23 mouse cellular contexts compared by ENCODE assay signal in the genomic region with DNA sequence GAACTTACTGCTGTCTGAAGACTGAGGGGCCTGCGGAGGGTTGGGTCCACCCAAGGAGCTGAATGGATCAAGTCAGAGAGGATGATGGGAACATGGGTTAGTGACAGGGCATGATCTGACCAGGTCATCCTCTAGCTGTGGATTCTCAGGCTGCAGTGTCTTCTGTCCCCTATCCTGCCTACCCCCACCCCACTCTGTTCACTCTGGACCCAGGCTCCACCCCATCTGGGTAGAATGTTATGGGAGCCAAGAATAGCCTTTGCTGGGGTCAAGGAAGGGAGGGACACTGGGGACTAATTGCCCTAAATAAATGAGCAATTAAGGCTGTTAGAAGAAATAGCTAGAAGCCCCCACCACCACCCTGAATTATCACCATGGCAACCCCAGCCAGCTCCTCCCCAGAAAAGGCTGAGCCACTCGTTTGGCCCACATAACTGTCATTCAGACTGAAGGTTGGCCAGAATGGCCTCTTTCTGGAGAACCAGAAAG. TPM values are rescaled to one million over a fixed set of nuclear protein-coding genes. Genes with fewer than 3 reads are reported as not detected.
A peak's percentile ranks its signal among the peaks of the same experiment; 100 is the strongest.
DNase-seq lines count a peak whose midpoint lies in the region; ATAC-seq lines count a peak whose summit lies in the region.
"Had no signal": no experiment of that assay in that cellular context is flagged by ENCODE, and none has a peak within 500 bp of the region (broad histone marks: within the 10 kb centered on the region; RNA-seq: fewer than 3 reads in every experiment).

No protein-coding gene starts in this region.

- peak overlapping the region; percentile 78 for H3K27ac ChIP-seq in forebrain, embryonic 10.5 days
- H3K27ac ChIP-seq in forebrain, embryonic 12.5 days = no peak overlapping the region
- peak overlapping the region; percentile 32; the same call in 1 of the 2 replicates for H3K27ac ChIP-seq in intestine, embryonic 15.5 days
- H3K27ac ChIP-seq in intestine, embryonic 16.5 days (ENCODE audit: low read length) = no peak overlapping the region
- H3K27ac ChIP-seq in midbrain, embryonic 10.5 days (replicated peaks) = peak overlapping the region; percentile 69
- no peak overlapping the region for H3K27ac ChIP-seq in midbrain, embryonic 14.5 days (replicated peaks; ENCODE audit: low read depth, low read length)
- 0 out of 2 replicates have a peak overlapping the region, but pooled peaks have one; percentile 12 for H3K27ac ChIP-seq in stomach, embryonic 16.5 days (ENCODE audit: low read length)
- H3K27ac ChIP-seq: heart, embryonic 13.5 days; hindbrain, embryonic 15.5 days; lung, embryonic 15.5 days; macrophage had no signal

- WGBS in forebrain, embryonic 10.5 days = 57% methylated on average over 2 of the region's 2 CpGs
- 52% methylated on average over 2 of the region's 2 CpGs for WGBS in forebrain, embryonic 12.5 days
- 69% methylated on average over 2 of the region's 2 CpGs for WGBS in intestine, embryonic 15.5 days
- WGBS in intestine, embryonic 16.5 days = 73% methylated on average over 2 of the region's 2 CpGs
- 69% methylated on average over 2 of the region's 2 CpGs for WGBS in midbrain, embryonic 10.5 days
- WGBS in midbrain, embryonic 14.5 days = 71% methylated on average over 2 of the region's 2 CpGs
- WGBS in stomach, embryonic 16.5 days = 70% methylated on average over 2 of the region's 2 CpGs

- no peaks in the 10 kb centered on the region for H3K36me3 ChIP-seq in forebrain, embryonic 10.5 days (replicated peaks)
- no peaks in the 10 kb centered on the region for H3K36me3 ChIP-seq in forebrain, embryonic 12.5 days (replicated peaks)
- no peaks in the 10 kb centered on the region for H3K36me3 ChIP-seq in intestine, embryonic 15.5 days
- H3K36me3 ChIP-seq in intestine, embryonic 16.5 days (ENCODE audit: control insufficient read depth, insufficient read depth, low read length) = no peaks in the 10 kb centered on the region
- H3K36me3 ChIP-seq in midbrain, embryonic 10.5 days = no peaks in the 10 kb centered on the region
- H3K36me3 ChIP-seq in midbrain, embryonic 14.5 days (ENCODE audit: control insufficient read depth, insufficient read depth, low read length) = no peaks in the 10 kb centered on the region
- no peaks in the 10 kb centered on the region for H3K36me3 ChIP-seq in stomach, embryonic 16.5 days (ENCODE audit: control insufficient read depth, insufficient read depth, low read length)
- H3K36me3 ChIP-seq: heart, embryonic 13.5 days; hindbrain, embryonic 15.5 days; lung, embryonic 15.5 days had no signal

- no peak overlapping the region for H3K9ac ChIP-seq in forebrain, embryonic 12.5 days
- H3K9ac ChIP-seq in intestine, embryonic 15.5 days = no peak overlapping the region
- H3K9ac ChIP-seq in intestine, embryonic 16.5 days (ENCODE audit: low read depth, low read length) = no peak overlapping the region
- H3K9ac ChIP-seq in midbrain, embryonic 14.5 days (replicated peaks; ENCODE audit: low read length) = no peak overlapping the region
- no peak overlapping the region for H3K9ac ChIP-seq in stomach, embryonic 16.5 days (ENCODE audit: low read length)
- H3K9ac ChIP-seq: forebrain, postnatal 0 days; heart, embryonic 13.5 days; hindbrain, embryonic 15.5 days; lung, embryonic 15.5 days had no signal

- no peak for ATAC-seq in forebrain, embryonic 12.5 days (ENCODE audit: low FRiP score)
- ATAC-seq in intestine, embryonic 15.5 days = 0 out of 2 replicates have a peak, but pooled peaks have one; percentile 27
- no peak for ATAC-seq in intestine, embryonic 16.5 days
- ATAC-seq in midbrain, embryonic 14.5 days (ENCODE audit: low FRiP score, low TSS enrichment) = no peak
- no peak for ATAC-seq in stomach, embryonic 16.5 days (ENCODE audit: insufficient read depth, low FRiP score)
- ATAC-seq: forebrain, postnatal 0 days had no signal

- DNase-seq in forebrain, embryonic 10.5 days (ENCODE audit: extremely low spot score, low spot score) = no peak
- DNase-seq in midbrain, embryonic 10.5 days (ENCODE audit: low spot score) = no peak
- DNase-seq in midbrain, embryonic 14.5 days = no peak
- DNase-seq in lung, adult 18-20 months = no peak
- DNase-seq: adrenal gland, adult 2 months; cerebellum, postnatal 10 days; forebrain, postnatal 0 days; kidney, adult 2 months; layer of hippocampus, postnatal 36 days; liver; right cerebral cortex, adult 18-20 months; thymus, adult 18-20 months; thymus, postnatal 4 days had no signal

- H3K27me3 ChIP-seq in forebrain, embryonic 10.5 days (ENCODE audit: poor library complexity, severe bottlenecking) = peaks cover 49% of the 10 kb centered on the region
- H3K27me3 ChIP-seq in forebrain, embryonic 12.5 days = peaks cover 17% of the 10 kb centered on the region; the same call in 1 of the 2 replicates
- no peaks in the 10 kb centered on the region for H3K27me3 ChIP-seq in intestine, embryonic 15.5 days (replicated peaks)
- no peaks in the 10 kb centered on the region for H3K27me3 ChIP-seq in intestine, embryonic 16.5 days (replicated peaks; ENCODE audit: control insufficient read depth, insufficient read depth, low read length)
- H3K27me3 ChIP-seq in midbrain, embryonic 10.5 days (ENCODE audit: low read depth, poor library complexity, severe bottlenecking) = peaks cover 32% of the 10 kb centered on the region
- H3K27me3 ChIP-seq in midbrain, embryonic 14.5 days (ENCODE audit: control insufficient read depth, insufficient read depth, low read length) = no peaks in the 10 kb centered on the region
- H3K27me3 ChIP-seq in stomach, embryonic 16.5 days (ENCODE audit: control insufficient read depth, insufficient read depth, low read length) = no peaks in the 10 kb centered on the region
- H3K27me3 ChIP-seq: hindbrain, embryonic 15.5 days had no signal

- H3K9me3 ChIP-seq in forebrain, embryonic 10.5 days = no peaks in the 10 kb centered on the region
- no peaks in the 10 kb centered on the region for H3K9me3 ChIP-seq in forebrain, embryonic 12.5 days
- H3K9me3 ChIP-seq in intestine, embryonic 15.5 days = no peaks in the 10 kb centered on the region
- no peaks in the 10 kb centered on the region for H3K9me3 ChIP-seq in intestine, embryonic 16.5 days (ENCODE audit: control insufficient read depth, low read length)
- H3K9me3 ChIP-seq in midbrain, embryonic 10.5 days (replicated peaks) = no peaks in the 10 kb centered on the region
- no peaks in the 10 kb centered on the region for H3K9me3 ChIP-seq in midbrain, embryonic 14.5 days (ENCODE audit: control insufficient read depth, low read length)
- no peaks in the 10 kb centered on the region for H3K9me3 ChIP-seq in stomach, embryonic 16.5 days (replicated peaks; ENCODE audit: control insufficient read depth, low read length)
- H3K9me3 ChIP-seq: hindbrain, embryonic 15.5 days; lung, embryonic 15.5 days had no signal

- H3K4me2 ChIP-seq in forebrain, embryonic 12.5 days = no peak overlapping the region
- H3K4me2 ChIP-seq in intestine, embryonic 15.5 days (replicated peaks) = no peak overlapping the region
- H3K4me2 ChIP-seq in intestine, embryonic 16.5 days (ENCODE audit: low read depth, low read length) = no peak overlapping the region
- no peak overlapping the region for H3K4me2 ChIP-seq in midbrain, embryonic 14.5 days (ENCODE audit: low read length)
- H3K4me2 ChIP-seq in stomach, embryonic 16.5 days (ENCODE audit: low read depth, low read length) = no peak overlapping the region
- H3K4me2 ChIP-seq: heart, embryonic 13.5 days; hindbrain, embryonic 15.5 days; lung, embryonic 15.5 days; midbrain, embryonic 11.5 days had no signal

- no peak overlapping the region for H3K4me3 ChIP-seq in forebrain, embryonic 10.5 days
- H3K4me3 ChIP-seq in forebrain, embryonic 12.5 days (replicated peaks) = no peak overlapping the region
- H3K4me3 ChIP-seq in intestine, embryonic 15.5 days (replicated peaks) = no peak overlapping the region
- H3K4me3 ChIP-seq in intestine, embryonic 16.5 days (ENCODE audit: low read length) = no peak overlapping the region
- no peak overlapping the region for H3K4me3 ChIP-seq in midbrain, embryonic 10.5 days
- no peak overlapping the region for H3K4me3 ChIP-seq in midbrain, embryonic 14.5 days (replicated peaks; ENCODE audit: low read depth, low read length)
- no peak overlapping the region for H3K4me3 ChIP-seq in stomach, embryonic 16.5 days (replicated peaks; ENCODE audit: low read length)
- H3K4me3 ChIP-seq: heart, embryonic 13.5 days; hindbrain, embryonic 15.5 days; layer of hippocampus, adult 2 months; lung, embryonic 15.5 days had no signal

- peaks cover 51% of the 10 kb centered on the region for H3K4me1 ChIP-seq in forebrain, embryonic 10.5 days
- peaks cover 22% of the 10 kb centered on the region; the same call in 1 of the 2 replicates for H3K4me1 ChIP-seq in forebrain, embryonic 12.5 days
- peaks cover 18% of the 10 kb centered on the region for H3K4me1 ChIP-seq in intestine, embryonic 15.5 days (replicated peaks)
- H3K4me1 ChIP-seq in intestine, embryonic 16.5 days (ENCODE audit: control insufficient read depth, insufficient read depth, low read length) = peaks cover 7% of the 10 kb centered on the region; the same call in 1 of the 2 replicates
- peaks cover 42% of the 10 kb centered on the region for H3K4me1 ChIP-seq in midbrain, embryonic 10.5 days
- H3K4me1 ChIP-seq in midbrain, embryonic 14.5 days (ENCODE audit: control insufficient read depth, insufficient read depth, low read length) = no peaks in the 10 kb centered on the region
- peaks cover 14% of the 10 kb centered on the region for H3K4me1 ChIP-seq in stomach, embryonic 16.5 days (ENCODE audit: control insufficient read depth, insufficient read depth, low read length)

RNA-seq across cellular contexts. Expression of a gene that starts 33.2 kb away (rescaled TPM):
- 273 and 276 TPM in 2 replicates for polyA plus RNA-seq in forebrain, embryonic 10.5 days (2016; fragmentation: Nextera tagmentation; extraction: Ambion mirVana)
- 169 and 182 TPM in 2 replicates for polyA plus RNA-seq in forebrain, embryonic 12.5 days (2016; fragmentation: Nextera tagmentation; extraction: Ambion mirVana)
- 305 and 328 TPM in 2 replicates for polyA plus RNA-seq in intestine, embryonic 15.5 days (2015; fragmentation: Nextera tagmentation; extraction: Ambion mirVana)
- 309 and 324 TPM in 2 replicates for polyA plus RNA-seq in intestine, embryonic 16.5 days (2015; fragmentation: Nextera tagmentation; extraction: Ambion mirVana)
- polyA plus RNA-seq in midbrain, embryonic 10.5 days (2016; fragmentation: Nextera tagmentation; extraction: Ambion mirVana) = 227 and 251 TPM in 2 replicates
- polyA plus RNA-seq in midbrain, embryonic 14.5 days (2014; fragmentation: Nextera tagmentation; extraction: Ambion mirVana) = 183 and 207 TPM in 2 replicates
- 209 and 221 TPM in 2 replicates for polyA plus RNA-seq in stomach, embryonic 16.5 days (2015; fragmentation: Nextera tagmentation; extraction: Ambion mirVana)

RNA-seq across cellular contexts. Expression of a gene that starts 46.0 kb away (rescaled TPM):
- polyA plus RNA-seq in forebrain, embryonic 10.5 days (2016; fragmentation: Nextera tagmentation; extraction: Ambion mirVana) = 12.3 and 14.6 TPM in 2 replicates
- 10.5 and 10.9 TPM in 2 replicates for polyA plus RNA-seq in forebrain, embryonic 12.5 days (2016; fragmentation: Nextera tagmentation; extraction: Ambion mirVana)
- polyA plus RNA-seq in intestine, embryonic 15.5 days (2015; fragmentation: Nextera tagmentation; extraction: Ambion mirVana) = 14.5 and 15.8 TPM in 2 replicates
- 15.5 and 15.8 TPM in 2 replicates for polyA plus RNA-seq in intestine, embryonic 16.5 days (2015; fragmentation: Nextera tagmentation; extraction: Ambion mirVana)
- polyA plus RNA-seq in midbrain, embryonic 10.5 days (2016; fragmentation: Nextera tagmentation; extraction: Ambion mirVana) = 17.9 and 22.5 TPM in 2 replicates
- polyA plus RNA-seq in midbrain, embryonic 14.5 days (2014; fragmentation: Nextera tagmentation; extraction: Ambion mirVana) = 8.4 and 13.7 TPM in 2 replicates
- polyA plus RNA-seq in stomach, embryonic 16.5 days (2015; fragmentation: Nextera tagmentation; extraction: Ambion mirVana) = 13.2 and 15.0 TPM in 2 replicates

Comparison
In these comparisons a context has a peak if more than half of its experiments do, and no peak if none do; other contexts are left out.
1. H3K27ac ChIP-seq: peak in forebrain, embryonic 10.5 days (single experiment), intestine, embryonic 15.5 days (single experiment), midbrain, embryonic 10.5 days (single experiment) and stomach, embryonic 16.5 days (single experiment); none in forebrain, embryonic 12.5 days (single experiment), intestine, embryonic 16.5 days (single experiment) and midbrain, embryonic 14.5 days (single experiment).